Mouse (Mus musculus): ENCODE measurements around the gene Mon1a. TPM values are rescaled to one million over a fixed set of nuclear protein-coding genes. Genes with fewer than 3 reads are reported as not detected.

Mon1a gene
- total RNA-seq, 2 experiments from 2014 or later, result 3.3 TPM; not detected in 1

DNA sequence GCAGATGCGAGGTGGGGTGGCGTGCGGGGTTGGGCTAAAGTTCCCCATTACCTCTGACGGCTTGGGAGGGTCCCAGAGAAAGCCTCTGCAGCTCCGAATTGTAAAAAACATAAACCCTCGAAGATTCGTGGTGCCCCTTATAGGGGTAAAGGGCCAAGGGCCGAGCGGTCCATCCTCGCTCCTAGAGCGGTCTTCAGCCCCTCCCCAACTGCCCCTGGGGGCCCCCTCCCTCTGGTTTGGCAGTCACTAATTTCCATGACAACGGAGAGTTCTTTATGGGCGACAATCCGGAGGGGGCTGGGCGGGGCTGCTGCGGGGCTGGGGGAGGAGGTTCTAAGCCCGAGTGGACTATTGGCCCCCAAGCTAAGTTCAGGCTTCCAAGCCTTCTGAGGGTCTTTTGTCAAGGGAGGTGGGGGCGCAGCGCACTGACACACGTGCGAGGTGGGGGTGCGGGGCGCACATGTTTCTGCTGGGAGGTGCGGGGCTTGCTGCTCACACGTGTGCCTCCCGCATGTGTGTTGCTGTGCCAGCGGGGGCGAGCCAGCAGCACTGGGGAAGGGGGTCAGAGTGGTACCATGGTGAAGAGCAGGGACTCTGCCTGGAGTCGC, 48.4 kb downstream of the Mon1a start:
- no peak for ATAC-seq (replicated peaks; ENCODE audit: low FRiP score, poor library complexity, severe bottlenecking)

DNA sequence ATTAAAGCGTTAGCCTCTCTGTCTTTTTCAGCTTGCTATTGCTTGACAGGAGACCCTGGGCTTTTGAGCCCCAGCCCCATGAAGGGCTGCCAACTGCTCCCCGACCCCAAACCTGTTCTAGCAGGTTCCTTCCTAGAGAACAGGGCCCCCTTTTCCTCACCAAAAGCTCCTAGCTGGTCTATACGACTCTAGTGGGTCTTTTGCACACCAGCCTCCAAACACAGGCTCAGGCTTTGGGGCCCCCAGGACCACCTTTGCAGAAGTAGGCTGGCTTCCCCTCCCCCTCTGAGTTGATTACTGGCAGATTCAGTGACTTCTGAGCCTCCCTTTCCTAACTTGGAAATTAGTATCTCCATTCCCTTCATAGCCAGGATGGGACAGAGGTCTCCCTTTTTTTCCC, 48.9 kb downstream of the Mon1a start:
- ATAC-seq (replicated peaks; ENCODE audit: low FRiP score, poor library complexity, severe bottlenecking), result no peak

DNA sequence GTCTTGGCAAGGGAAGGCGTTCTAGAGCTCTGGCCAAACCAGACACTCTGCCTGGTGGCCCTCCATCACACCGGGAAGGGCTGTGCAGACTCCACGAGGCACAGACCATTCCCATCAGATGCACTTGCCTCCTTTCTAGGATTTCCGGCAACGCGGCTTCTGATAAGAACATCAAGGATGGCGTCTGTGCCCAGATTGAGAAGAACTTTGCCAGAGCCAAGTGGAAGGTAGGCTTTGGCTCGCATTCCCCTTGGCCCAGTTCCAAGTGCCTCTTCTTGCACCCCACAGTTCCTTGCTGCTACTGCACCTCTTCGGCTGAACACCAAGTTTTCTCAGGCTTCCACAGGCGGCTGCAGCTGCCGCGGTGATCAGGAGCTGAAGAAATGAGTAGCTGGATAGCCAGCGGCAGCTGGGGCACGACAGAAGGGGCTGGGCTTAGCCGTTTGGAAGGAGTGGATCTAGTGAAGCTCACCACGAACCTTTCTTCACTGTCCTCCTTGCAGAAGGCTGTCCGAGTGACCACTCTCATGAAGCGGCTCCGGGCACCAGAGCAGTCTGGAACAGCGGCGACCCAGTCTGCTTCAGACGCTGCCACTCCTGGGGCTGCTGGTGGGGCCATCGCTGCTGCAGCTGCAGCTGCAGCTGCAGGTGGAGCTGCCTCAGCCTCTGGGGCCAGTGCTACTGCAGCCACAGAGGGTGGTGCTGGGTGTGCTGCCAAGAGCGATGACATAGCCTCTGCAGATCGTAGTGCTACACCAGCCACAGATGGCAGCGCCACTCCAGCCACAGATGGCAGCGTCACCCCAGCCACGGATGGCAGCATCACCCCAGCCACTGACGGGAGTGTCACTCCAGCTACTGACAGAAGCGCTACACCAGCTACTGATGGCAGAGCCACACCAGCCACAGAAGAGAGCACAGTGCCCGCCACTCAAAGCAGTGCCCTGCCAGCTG, 59.6 kb downstream of the Mon1a start:
- 0 out of 2 replicates have a peak, but pooled peaks have one; percentile 38 for ATAC-seq (replicated peaks; ENCODE audit: low FRiP score, poor library complexity, severe bottlenecking)

DNA sequence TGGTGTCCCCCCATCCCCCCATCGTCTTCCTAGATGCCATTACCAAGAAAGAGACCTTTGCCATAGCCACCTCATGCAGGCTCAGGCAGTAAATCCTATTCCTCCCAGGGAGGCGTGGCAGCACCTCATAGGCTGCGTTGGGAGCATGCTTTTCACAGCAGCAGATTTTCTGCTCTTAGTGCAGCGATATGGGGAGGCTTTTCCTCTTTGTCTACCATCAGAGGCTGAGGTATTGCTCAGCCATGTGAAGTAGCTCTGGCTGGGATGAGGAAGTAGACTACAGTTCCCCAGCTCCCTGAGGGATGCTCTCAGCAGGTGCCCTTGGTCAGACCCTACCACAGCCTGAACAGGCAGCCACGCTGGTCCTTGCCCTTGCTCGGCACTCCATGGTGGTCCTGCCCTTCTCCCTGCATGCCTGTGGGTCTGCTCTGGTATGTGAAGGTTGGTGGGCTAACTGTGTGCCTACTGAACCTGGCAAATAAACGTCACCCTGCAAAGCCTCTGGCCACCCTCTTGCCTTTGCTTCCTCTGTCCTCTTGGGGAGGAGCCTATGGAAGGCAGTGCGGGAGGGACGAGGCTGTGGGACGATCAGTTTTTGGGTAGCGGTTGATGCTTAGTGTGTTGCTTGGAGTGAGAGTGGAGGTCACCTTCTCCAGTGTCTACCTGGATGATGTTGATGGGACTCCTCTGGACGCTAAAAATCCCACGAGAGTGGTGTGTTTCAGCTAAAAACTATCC, 61.4 kb downstream of the Mon1a start:
- ATAC-seq (replicated peaks; ENCODE audit: low FRiP score, poor library complexity, severe bottlenecking), result no peak

DNA sequence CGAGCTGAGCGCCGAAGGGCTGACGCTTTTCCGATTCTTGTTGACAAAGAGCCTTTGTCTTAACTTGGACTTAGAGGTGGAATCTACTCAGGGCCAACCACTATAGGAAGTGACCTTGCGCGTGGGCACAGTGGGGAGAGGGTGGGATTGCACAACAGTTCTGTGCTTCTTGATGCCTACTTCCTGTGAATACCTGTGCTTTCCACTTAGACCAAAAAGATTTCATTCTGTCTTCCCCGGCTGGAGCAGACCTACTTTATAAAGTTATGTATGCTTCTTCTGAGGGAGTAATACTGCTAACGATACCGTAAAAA, 61.9 kb downstream of the Mon1a start, which contains the start of gene Traip:
TSS of gene Traip (plus strand) at position 215 of the 314 bp plus-strand sequence.
- no peak for ATAC-seq (replicated peaks; ENCODE audit: low FRiP score, poor library complexity, severe bottlenecking)

DNA sequence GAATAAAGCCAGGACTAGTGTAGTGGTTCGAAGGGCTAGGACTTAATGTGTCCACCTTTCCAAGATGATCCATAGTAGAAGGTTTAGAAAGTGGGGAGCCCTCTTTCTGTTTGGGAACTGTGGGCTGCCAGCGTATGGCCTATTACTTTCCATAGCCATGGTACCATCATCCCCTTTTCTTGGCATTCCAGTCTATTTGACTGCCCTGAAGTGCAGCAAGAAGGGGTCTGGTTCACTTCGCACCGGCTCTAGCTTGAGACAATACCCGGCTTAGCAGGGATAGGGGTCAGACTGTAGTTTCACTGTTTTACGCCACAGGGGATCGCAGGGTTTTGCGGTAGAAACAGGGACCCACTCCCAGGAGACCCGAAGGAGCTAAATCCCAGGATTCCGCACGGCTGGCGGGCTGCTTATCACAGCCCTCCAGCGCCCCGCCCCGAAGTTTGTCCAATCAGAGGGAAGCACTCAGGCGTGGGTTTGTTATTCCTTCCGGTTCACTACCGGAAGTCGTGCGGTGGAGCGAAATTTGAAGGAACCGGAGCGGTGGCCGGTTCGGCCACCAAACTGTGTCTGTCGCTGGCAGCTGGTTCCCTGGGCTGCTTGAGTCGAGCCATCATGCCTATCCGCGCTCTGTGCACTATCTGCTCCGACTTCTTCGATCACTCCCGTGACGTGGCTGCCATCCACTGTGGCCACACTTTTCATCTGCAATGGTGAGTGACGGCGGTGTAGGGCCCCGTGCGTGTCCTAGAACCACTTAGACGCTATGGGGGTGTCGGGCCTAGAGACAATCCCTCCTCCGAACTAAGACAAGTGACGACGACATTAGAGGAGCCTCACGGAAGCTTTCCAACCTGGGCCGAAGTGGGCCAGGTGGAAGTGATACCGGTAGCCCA, 62.8 kb downstream of the Mon1a start:
- peak; percentile 97 for ATAC-seq (replicated peaks; ENCODE audit: low FRiP score, poor library complexity, severe bottlenecking)

Other genes with a start within 250 kb of the Mon1a start
- gene Slc38a3, start 218.6 kb upstream of the Mon1a start, total RNA-seq (2015; ENCODE audit: low replicate concordance), result not detected in 2 replicates
- gene Slc38a3, start 218.6 kb upstream of the Mon1a start, total RNA-seq (2017; ENCODE audit: low replicate concordance), result not detected in 2 replicates
- not detected in 2 replicates for gene Gnat1, start 208.4 kb upstream of the Mon1a start, total RNA-seq (2015; ENCODE audit: low replicate concordance)
- 1.9 TPM in 1 of 2 replicates, not detected in the other for gene Gnat1, start 208.4 kb upstream of the Mon1a start, total RNA-seq (2017; ENCODE audit: low replicate concordance)
- gene Sema3f, start 177.7 kb upstream of the Mon1a start, total RNA-seq (2015; ENCODE audit: low replicate concordance), result not detected in 2 replicates
- gene Sema3f, start 177.7 kb upstream of the Mon1a start, total RNA-seq (2017; ENCODE audit: low replicate concordance), result not detected in 2 replicates
- 269 and 283 TPM in 2 replicates for gene Rbm5, start 117.2 kb upstream of the Mon1a start, total RNA-seq (2015; ENCODE audit: low replicate concordance)
- 374 and 383 TPM in 2 replicates for gene Rbm5, start 117.2 kb upstream of the Mon1a start, total RNA-seq (2017; ENCODE audit: low replicate concordance)
- 176 and 204 TPM in 2 replicates for gene Rbm6, start 14.9 kb upstream of the Mon1a start, total RNA-seq (2015; ENCODE audit: low replicate concordance)
- 216 and 260 TPM in 2 replicates for gene Rbm6, start 14.9 kb upstream of the Mon1a start, total RNA-seq (2017; ENCODE audit: low replicate concordance)
- not detected in 2 replicates for gene Mst1r, start 18.7 kb downstream of the Mon1a start, total RNA-seq (2015; ENCODE audit: low replicate concordance)
- gene Mst1r, start 18.7 kb downstream of the Mon1a start, total RNA-seq (2017; ENCODE audit: low replicate concordance), result not detected in 2 replicates
- gene Actl11, start 40.3 kb downstream of the Mon1a start, total RNA-seq (2015; ENCODE audit: low replicate concordance), result not detected in 2 replicates
- not detected in 2 replicates for gene Actl11, start 40.3 kb downstream of the Mon1a start, total RNA-seq (2017; ENCODE audit: low replicate concordance)
- not detected in 2 replicates for gene Camkv, start 47.5 kb downstream of the Mon1a start, total RNA-seq (2015; ENCODE audit: low replicate concordance)
- 0.13 TPM in 1 of 2 replicates, not detected in the other for gene Camkv, start 47.5 kb downstream of the Mon1a start, total RNA-seq (2017; ENCODE audit: low replicate concordance)
- gene Traip, start 62.0 kb downstream of the Mon1a start, total RNA-seq (2015; ENCODE audit: low replicate concordance), result 12.6 and 19.3 TPM in 2 replicates
- gene Traip, start 62.0 kb downstream of the Mon1a start, total RNA-seq (2017; ENCODE audit: low replicate concordance), result 50.4 and 51.5 TPM in 2 replicates
- 365 and 400 TPM in 2 replicates for gene Uba7, start 87.4 kb downstream of the Mon1a start, total RNA-seq (2015; ENCODE audit: low replicate concordance)
- 262 and 332 TPM in 2 replicates for gene Uba7, start 87.4 kb downstream of the Mon1a start, total RNA-seq (2017; ENCODE audit: low replicate concordance)
- gene Gm20661, start 94.9 kb downstream of the Mon1a start, total RNA-seq (2015; ENCODE audit: low replicate concordance), result 1.1 TPM in 1 of 2 replicates, not detected in the other
- 0.64 and 4.2 TPM in 2 replicates for gene Gm20661, start 94.9 kb downstream of the Mon1a start, total RNA-seq (2017; ENCODE audit: low replicate concordance)
- 26.0 and 44.3 TPM in 2 replicates for gene Inka1, start 97.7 kb downstream of the Mon1a start, total RNA-seq (2015; ENCODE audit: low replicate concordance)
- 34.4 and 43.8 TPM in 2 replicates for gene Inka1, start 97.7 kb downstream of the Mon1a start, total RNA-seq (2017; ENCODE audit: low replicate concordance)
- gene Cdhr4, start 104.3 kb downstream of the Mon1a start, total RNA-seq (2015; ENCODE audit: low replicate concordance), result 14.8 TPM in 1 of 2 replicates, not detected in the other
- 13.3 TPM in 1 of 2 replicates, not detected in the other for gene Cdhr4, start 104.3 kb downstream of the Mon1a start, total RNA-seq (2017; ENCODE audit: low replicate concordance)
- gene Gm20662, start 108.2 kb downstream of the Mon1a start, total RNA-seq (2015; ENCODE audit: low replicate concordance), result not detected in 2 replicates
- not detected in 2 replicates for gene Gm20662, start 108.2 kb downstream of the Mon1a start, total RNA-seq (2017; ENCODE audit: low replicate concordance)
- gene Ip6k1, start 114.3 kb downstream of the Mon1a start, total RNA-seq (2015; ENCODE audit: low replicate concordance), result 46.5 and 62.5 TPM in 2 replicates
- 71.1 and 159 TPM in 2 replicates for gene Ip6k1, start 114.3 kb downstream of the Mon1a start, total RNA-seq (2017; ENCODE audit: low replicate concordance)
- gene Gmppb, start 161.1 kb downstream of the Mon1a start, total RNA-seq (2015; ENCODE audit: low replicate concordance), result 5.8 and 5.9 TPM in 2 replicates
- 6.4 and 13.9 TPM in 2 replicates for gene Gmppb, start 161.1 kb downstream of the Mon1a start, total RNA-seq (2017; ENCODE audit: low replicate concordance)
- 2.2 TPM in 1 of 2 replicates, not detected in the other for gene Amigo3, start 165.0 kb downstream of the Mon1a start, total RNA-seq (2015; ENCODE audit: low replicate concordance)
- 1.1 and 3.6 TPM in 2 replicates for gene Amigo3, start 165.0 kb downstream of the Mon1a start, total RNA-seq (2017; ENCODE audit: low replicate concordance)
- 22.0 and 63.3 TPM in 2 replicates for gene Mst1, start 192.3 kb downstream of the Mon1a start, total RNA-seq (2015; ENCODE audit: low replicate concordance)
- 7.7 and 14.1 TPM in 2 replicates for gene Mst1, start 192.3 kb downstream of the Mon1a start, total RNA-seq (2017; ENCODE audit: low replicate concordance)
- gene Rnf123, start 195.2 kb downstream of the Mon1a start, total RNA-seq (2015; ENCODE audit: low replicate concordance), result 1,337 and 1,464 TPM in 2 replicates
- 890 and 970 TPM in 2 replicates for gene Rnf123, start 195.2 kb downstream of the Mon1a start, total RNA-seq (2017; ENCODE audit: low replicate concordance)
- 265 and 389 TPM in 2 replicates for gene Apeh, start 206.5 kb downstream of the Mon1a start, total RNA-seq (2015; ENCODE audit: low replicate concordance)
- 454 and 497 TPM in 2 replicates for gene Apeh, start 206.5 kb downstream of the Mon1a start, total RNA-seq (2017; ENCODE audit: low replicate concordance)

Data from erythroid progenitor cell, adult 5-6 weeks (primary cell).